Mouse (Mus musculus) adrenal gland, adult (tissue): ENCODE data around the gene Ly6g5c.
A peak's percentile ranks its signal among the peaks of the same experiment; 100 is the strongest.
"Not testable (repeated sequence)": the region's sequence is repeated elsewhere in the genome, so short reads cannot be mapped to it uniquely, and the experiment has no call there.

Experiments used
- DNase-seq, 2 experiments: peaks; one replicate each; pipeline ENCODE4 v3.0.0; 2022 to 2023; ENCODE audit warnings: low spot score in 1 of 2; ENCODE audit not compliant: inconsistent age in 2 of 2

Gene Ly6g5c

DNA sequence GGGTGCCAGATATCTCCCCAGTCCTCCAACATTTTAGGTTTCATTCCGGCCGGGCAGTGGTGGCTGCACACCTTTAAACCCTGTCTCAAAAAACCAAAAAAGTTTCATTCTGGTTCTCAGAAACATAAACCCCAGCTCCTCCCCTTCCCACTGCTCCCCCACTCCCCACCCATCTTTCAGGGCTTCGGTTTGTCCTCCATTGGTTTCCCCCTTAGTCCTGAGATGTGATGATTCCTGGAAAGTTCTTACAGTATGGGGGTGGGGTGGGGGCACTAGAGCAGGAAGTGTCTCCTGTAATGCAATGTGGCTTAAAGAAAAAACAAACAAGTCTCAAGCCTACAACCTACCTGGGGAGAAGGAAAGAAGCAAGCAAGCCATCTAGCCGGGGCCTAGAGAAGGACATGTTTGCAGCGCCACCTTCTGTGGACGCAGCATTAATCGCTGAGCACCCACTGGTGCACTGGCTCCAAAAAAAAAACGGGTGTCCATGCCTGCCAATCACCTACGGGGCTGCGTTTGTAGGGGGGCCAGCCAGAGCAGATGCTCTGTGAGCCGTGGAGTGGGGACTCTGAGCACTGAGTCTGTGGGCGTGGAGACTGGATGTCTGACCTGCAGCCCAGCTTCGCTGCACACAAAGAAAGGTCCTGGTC, 2.2 kb upstream of the Ly6g5c start:
- peak in 1 of 2 experiments; percentile 60 for DNase-seq

- DNase-seq: no peak
These were observed 1.6 kb upstream of the Ly6g5c start for GRCm38 (mm10) chr17:35106522-35106921.

DNA sequence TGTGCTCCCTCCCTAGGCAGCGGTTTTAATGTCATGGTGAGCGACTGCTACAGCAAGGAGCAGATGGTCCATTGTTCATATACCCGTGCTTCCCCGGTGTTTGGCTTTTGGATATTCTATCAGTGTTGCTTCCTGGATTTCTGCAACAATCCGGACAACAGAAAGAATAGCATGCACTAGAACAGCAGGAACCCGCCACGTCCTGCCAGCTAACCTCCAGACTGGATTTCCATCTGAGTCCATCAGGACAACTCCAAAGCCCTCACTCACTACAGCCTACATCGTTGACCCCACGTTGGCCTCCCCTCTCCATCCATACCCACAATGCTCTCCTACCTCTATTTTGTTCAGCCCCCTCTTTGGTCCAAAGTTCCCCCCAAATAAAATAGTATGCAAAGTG, 3.7 kb downstream of the Ly6g5c start:
- no peak for DNase-seq

GRCm38 (mm10) chr17:35115046-35116019, 7.3 kb downstream of the Ly6g5c start, which contains the start of gene Ly6g5b:
TSS of gene Ly6g5b (minus strand) at chr17:35115428.
- DNase-seq: peak in 1 of 2 experiments; percentile 59

- DNase-seq: peak in 1 of 2 experiments; percentile 76
These were observed 12.7 kb downstream of the Ly6g5c start for GRCm38 (mm10) chr17:35120745-35121142.

DNA sequence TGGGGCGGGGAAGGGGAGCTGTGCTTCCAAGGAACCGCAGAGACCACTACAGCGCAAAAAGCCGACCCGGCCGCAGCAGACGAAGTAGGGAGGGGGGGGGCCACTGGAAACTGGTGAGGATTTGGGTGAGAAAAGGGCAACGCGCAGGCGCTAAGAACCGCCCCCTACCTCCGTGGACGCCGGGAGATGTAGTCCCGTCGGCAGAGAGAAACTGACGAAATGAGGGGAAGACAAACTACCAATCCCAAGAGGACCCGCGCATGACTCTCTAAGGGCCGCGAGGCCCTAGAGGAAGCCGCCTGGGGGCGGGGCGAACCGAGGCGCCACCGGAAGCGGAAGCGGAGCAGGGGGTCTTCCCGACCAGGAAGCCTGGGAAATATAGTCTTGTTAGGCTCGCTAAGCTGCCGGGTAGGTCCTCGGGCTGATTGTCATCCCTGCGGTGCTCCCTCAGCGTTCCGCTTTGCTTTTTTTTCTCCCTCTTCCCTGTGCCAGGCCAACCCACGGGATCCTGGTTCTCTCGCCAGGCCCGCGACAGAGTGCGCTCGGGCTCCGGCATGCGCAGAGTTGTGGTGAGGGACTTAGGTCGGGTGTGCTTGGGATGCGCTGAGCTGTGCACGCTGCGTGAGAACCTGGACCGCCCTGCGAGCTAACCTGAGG, 13.2 kb downstream of the Ly6g5c start, which contains the start of gene Gpank1:
Gene Gpank1 (plus strand): TSS at position 313 of the 657 bp plus-strand sequence.
- DNase-seq: peak; percentile 99

GRCm38 (mm10) chr17:35121871-35122303, 13.8 kb downstream of the Ly6g5c start, which contains the start of gene Csnk2b:
TSS of gene Csnk2b (minus strand) at chr17:35122053.
- DNase-seq: peak; percentile 66 to 85

GRCm38 (mm10) chr17:35123287-35123686, 15.2 kb downstream of the Ly6g5c start:
- not testable (repeated sequence) for DNase-seq

- not testable (repeated sequence) for DNase-seq
These were observed 16.3 kb downstream of the Ly6g5c start for GRCm38 (mm10) chr17:35124261-35124896.

- no peak for DNase-seq
These were observed 17.0 kb downstream of the Ly6g5c start for GRCm38 (mm10) chr17:35125081-35125480.

DNA sequence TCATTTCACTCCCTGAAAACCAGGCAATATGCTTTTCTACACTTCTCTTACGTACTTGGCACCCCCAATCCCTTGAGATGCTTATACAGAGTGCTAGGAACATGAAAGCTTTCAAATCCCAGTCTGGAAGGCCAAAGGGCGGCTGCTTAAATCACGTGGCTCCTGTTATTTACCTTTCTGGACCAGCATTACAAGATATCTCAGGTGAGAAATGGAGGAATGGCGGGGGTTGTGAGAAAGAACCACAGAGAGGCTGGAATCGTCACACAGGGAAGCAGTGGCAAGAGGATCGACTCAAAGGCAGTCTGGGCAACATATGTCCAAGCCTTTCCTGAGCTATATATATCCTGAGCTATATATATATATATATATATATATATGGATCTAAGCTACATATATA, 17.5 kb downstream of the Ly6g5c start:
- DNase-seq: no peak

DNA sequence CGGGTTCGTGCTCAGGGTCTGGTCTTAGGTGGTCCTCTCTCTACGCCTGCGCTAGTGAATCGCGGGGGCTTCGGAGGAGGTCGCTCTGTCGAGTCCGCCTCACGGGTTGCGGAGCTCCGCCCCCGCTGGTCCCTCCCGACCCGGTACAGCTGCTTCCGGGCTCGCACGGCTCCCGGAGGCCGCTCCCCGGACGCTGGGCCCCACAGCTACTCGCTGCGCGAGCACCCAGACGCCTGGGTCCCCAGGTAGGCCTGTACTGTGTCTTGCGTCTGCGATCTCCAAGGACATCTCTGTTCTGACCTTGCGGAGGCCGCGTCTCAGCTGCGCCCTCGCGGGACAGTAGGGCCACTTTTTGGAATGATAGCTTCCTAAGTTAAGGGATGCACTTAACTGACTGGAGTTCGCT, 18.1 kb downstream of the Ly6g5c start, which contains the start of gene D17H6S53E:
Gene D17H6S53E (plus strand): TSS at position 168 of the 406 bp plus-strand sequence.
- DNase-seq: peak; percentile 86 to 94

GRCm38 (mm10) chr17:35127017-35127416, 18.9 kb downstream of the Ly6g5c start:
- DNase-seq: peak in 1 of 2 experiments; percentile 64

GRCm38 (mm10) chr17:35128996-35129395, 20.9 kb downstream of the Ly6g5c start:
- DNase-seq: no peak

DNA sequence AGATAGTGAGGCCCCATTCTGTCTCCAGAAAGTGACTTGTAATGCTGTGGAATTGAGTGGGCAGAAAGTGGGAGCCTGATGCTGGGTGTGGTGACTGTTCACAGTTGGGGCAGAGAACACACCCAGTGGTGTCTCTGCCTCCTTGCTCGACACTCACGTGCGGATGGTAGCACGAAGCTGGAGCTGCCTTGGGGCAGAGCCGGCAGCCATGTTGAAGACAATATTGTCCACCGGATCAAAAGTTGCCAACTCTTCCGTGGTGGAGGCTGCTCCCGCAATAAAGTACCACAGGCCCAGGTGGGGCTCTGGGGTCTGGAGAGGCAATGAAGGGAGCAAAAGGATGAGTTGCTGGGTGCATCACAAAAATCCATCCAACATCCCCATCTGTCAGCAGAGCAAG, 23.0 kb downstream of the Ly6g5c start:
- DNase-seq: no peak

GRCm38 (mm10) chr17:35131500-35132173, 23.6 kb downstream of the Ly6g5c start, which contains the start of gene Apom:
TSS of gene Apom (minus strand) at chr17:35132050.
- no peak for DNase-seq

- no peak for DNase-seq
These were observed 24.1 kb downstream of the Ly6g5c start for GRCm38 (mm10) chr17:35132174-35132560.

DNA sequence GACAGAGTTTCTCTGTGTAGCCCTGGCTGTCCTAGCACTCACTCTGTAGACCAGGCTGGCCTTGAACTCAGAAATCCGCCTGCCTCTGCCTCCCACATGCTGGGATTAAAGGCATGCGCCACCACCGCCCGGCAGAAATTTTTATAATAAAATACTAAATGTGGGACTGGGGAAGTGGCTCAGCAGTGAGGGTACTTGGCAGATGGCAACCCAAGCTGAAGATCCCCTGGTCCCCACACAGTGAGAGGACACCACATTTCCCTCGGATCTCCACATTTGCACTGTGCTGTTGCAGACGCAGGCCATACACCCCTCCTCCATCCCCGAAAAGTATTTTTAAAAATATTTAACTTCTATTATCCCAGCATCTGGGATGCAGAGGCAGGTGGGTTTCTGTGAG, 25.4 kb downstream of the Ly6g5c start:
- DNase-seq: no peak

DNA sequence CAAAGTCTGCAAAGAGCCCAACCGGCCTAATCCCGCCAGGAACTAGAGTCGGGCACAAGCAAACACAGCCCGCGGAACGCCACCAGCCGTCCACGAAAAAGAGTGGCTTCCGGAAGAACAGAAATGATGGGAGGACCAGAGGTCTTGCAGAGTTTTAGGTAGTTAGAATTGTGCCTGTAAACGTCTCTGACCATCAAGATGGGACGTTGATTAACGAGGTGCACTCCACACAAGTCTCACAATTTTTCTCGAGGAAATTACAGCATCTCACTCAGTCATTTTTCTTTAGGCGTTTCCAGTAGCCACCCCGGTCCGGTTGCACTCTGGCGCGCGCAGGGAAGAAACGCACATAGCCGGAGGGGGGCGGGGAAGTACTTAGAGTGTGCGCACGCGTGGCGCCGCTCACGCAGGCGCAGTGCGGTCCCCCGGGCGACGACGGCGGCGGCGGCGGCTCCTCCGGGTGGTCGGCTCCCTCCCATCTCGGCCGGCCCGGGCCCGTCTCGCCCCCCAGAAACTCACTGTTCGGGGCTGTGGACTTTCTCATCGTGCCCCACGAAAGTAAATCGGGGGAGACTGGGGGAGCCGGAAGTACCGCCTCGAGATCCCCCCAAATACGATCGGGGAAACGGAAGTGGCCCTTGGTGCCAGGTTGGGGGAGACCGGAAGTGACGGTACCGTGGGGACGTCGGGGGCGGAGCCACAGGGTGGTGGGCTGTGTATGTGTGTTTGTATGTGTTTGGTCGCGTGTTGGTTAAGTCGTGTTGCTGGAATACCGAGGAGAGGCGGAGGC, 26.9 kb downstream of the Ly6g5c start, which contains the start of gene Bag6:
Gene Bag6 (plus strand): TSS at position 378 of the 790 bp plus-strand sequence.
- DNase-seq: peak; percentile 96 to 99
